Mouse (Mus musculus) CD4-positive helper T cell, adult 2 months (primary cell): ENCODE results near the gene Teddm1a.

Experiments used
- DNase-seq: peaks from one replicate; pipeline ENCODE4 v3.0.0-alpha.2; 2012; ENCODE audit warnings: low read depth, missing footprints, low spot score

Gene Teddm1a

DNA sequence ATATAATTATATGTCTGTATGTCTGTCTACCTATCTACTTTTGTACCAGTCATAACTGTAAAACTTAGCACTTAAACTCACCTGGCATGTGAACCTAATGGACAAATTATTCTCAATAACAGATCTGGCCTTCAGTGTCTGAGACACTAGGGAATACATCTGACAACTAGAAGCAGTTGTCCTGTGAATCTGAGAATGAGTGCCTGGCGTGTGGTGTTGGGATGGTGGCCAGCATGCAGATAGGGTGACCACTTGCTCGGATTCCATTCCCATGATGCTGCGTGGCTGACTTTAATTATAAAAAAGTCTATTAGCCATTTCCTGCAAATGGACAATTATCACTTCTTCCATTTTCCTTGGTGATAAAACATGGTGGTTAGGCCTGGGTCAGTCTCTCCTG, 14.3 kb downstream of the Teddm1a start:
- DNase-seq, result no peak

DNA sequence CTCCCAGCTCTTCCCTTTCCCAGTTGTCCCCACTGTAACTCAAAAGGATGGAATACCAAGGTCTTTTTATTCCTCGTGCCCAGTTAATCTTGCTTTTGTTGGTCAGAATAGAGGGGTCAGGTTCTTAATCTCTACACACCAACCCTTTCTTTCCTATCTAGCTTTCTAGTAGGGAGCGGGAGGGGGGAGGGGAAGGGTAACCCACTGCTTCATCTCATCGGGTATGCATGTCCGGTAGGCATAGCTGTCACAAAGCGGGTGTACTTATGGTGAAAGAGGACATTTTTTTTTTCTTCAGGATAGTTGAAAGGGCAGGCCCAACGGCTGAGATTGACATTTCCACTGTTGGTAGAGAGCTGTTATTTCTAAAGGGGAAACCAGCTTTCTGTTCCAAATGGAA, 16.7 kb downstream of the Teddm1a start:
- no peak for DNase-seq

DNA sequence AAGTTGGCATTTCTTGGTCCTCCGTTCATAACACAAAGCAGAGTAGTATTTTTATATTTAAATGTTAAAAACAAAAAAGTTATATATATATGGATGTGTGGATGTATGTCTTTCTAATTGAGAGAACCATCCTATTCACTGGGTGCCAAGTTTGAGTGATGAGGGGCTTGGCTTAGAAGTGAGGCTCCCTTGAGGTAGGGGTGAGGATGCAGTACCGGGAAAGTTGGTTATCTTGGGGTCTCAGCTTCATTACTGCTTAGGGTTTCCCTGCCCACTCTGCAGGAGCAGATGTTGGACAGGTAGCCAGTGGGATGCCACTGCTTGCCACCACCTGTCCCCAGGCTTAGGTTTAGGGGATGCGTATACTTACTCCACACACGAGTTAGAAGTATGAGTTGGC, 17.2 kb downstream of the Teddm1a start:
- no peak for DNase-seq

DNA sequence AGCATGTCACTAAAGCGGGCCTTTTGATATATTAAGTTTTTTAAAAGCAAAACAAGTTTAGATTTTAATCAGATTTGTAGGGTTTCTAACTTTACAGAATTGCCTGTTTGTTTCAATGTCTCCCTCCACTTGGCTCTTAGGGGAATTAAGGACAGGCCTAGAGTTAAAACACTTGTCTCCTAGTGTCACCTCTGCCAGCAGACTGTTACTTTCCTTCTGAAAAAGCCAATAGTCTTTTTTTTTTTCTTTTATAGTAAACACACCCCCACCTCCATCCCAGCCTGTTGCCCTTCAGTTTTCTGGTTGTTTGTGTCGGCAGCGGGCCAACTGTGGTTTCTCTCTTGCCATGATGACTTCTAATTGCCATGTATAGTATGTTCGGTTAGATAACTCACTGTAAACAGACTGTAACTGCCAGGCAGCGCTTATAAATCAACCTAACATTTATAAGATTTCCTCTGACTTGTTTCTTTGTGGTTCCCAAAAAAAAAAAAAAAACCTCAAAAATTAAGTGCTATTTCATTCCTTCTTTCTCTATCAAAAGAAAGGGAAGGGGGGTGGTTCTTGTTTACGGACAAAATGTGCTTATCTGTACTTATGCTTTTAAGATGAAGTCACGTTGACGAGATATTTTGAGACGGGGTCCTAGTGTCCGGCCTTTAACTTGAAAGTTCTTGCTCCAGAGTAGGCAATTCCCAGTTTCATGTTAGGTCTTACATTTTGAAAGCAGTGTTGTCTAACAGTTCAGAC, 17.8 kb downstream of the Teddm1a start:
- no peak for DNase-seq

DNA sequence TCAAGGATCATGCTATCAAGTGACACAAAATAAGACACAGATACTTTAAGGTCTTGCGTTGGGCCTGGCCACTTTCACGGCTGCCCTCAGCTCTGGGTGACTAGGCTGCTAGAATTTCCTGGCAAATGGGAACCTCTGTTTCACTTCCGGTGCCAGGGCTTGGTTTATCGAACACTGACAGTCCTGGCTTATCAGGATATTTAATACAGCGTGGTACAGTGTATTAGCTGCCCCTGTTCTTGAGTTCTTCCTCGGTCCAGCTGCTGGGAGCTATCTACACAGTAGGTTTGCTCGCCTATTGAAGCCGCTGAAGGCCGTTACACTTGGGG, 18.4 kb downstream of the Teddm1a start:
- DNase-seq, result no peak

DNA sequence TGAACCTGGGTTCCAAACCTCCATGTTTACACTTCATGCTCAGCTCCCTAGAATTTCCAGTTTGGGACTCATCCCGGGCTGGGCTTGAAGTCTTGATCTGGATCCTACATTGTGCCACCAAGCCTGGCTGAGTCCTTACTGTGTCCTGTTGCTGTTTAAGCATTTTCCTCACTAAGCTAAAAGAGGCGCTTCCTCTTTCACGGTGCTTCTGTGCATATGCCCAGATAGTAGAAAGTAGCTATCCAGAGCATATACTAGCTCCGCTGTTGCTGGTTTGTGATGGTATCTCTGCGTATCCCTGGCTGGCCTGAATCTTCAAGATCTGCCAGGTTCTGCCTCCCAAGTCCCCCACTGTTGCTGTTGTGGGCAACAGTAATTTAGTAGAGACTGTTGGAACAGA, 18.9 kb downstream of the Teddm1a start:
- DNase-seq, result no peak

DNA sequence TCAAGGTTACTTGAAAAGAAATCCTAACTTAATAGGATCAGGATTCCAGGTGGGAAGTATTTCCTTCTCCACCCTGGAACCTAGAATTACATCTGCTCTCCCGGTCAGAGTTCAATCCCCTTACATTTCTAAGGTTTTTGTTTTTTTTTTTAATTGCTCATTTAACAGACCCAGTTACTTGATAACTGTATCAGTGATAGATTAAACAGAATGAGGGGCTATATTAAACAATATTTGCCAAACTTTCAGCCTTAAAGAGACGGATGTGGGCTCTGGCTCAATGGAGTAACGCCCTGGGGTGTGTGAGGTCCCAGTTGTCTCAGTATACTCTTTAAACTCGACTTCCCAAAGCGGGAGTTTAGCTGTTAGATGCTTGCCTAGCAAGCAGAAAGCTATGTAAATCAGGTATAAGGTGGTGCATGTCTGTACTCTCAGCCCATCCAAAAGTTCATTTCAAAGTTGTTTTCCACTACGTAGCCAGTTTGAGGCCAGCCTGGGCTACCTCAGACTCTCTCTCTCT, 19.8 kb downstream of the Teddm1a start:
- no peak for DNase-seq

DNA sequence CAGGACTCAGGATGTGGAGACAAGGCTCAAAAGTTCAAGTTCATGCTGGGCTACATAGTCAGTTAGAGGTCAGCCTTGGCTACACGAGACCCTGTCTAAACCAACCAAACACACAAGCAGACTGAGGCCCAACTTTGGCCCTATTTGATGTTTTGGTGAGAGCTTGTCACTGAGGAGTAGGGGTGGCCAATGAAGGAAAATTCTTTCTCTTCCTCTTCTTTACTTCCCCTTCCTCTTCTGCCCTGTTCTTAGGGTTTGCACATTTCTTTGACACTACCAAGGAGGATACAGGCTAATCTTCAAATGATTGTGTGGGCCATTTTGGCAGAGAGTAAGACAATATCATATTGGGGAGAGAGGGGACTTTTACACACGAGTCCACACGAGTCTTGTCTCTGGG, 22.3 kb downstream of the Teddm1a start:
- DNase-seq, result no peak

DNA sequence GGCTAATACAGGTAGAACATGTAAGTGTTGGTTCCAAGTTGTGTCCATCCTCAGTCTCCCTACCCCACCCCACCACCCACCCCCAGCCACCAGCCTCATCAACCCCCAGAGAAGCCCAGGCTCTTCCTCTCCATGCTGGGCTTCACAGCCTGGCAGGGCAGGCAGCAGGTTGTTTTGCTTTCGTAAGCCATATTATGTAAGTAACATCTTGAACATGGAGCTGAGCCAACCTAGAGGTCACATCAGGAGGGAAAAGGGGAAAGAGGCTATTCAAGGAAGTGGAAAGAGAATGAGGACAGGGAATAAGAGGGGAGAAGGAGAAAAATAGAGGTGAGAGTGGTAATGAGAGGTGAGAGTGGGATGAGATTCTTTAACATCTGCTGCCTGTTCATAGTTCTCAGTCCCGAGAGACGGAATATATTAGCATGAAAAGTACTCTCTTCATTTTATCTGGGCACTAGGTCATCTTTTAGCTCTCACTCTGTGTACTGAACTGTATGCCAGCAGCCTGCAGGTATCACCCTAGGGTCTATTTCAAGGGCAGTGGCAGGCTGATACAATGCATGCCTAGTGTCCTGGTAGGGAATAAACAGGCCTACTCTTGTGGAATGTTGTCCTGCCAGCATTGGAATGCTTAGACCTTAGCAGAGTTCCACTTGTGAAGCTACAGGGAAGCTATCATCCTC, 27.1 kb downstream of the Teddm1a start:
- no peak for DNase-seq

DNA sequence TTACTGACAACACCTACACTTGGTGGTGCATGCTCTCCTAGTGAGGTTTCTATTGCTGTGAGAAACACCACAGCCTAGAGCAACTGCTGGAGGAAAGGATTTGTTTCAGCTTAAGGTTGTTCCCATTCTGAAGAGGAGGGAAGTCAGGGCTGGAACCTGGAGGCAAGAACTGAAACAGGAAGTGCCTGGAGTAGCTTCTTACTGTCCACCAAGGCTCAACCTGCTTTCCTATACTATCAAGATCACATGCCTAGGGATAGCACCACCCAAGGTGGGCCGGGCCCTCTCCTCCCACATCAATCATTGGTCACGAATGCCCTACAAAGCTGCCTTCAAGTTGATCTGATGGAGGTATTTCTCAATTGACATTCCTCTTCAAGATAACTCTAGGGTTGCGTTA, 30.1 kb downstream of the Teddm1a start:
- no peak for DNase-seq

DNA sequence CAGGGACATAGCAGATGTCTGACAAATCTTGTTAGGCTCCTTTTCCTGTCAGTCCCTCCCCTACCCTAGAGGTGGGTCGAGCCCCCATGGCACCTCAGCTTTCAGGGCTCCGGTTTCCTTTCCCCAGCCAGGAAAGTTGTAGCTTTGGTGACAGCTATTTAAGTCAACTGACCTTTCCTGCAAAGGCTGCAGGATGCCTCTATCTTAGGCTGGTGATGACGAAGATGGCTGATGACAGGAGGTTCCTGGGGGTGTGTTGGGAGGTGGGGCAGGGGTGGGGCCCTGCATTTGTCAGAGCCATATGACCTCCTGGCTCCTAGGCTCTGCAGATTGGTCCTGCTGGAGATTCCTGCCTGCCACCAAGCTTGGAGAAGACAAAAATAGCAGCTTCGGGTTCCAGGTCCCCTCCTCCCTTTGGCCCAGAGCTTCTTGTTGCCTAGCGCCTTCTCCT, 31.1 kb downstream of the Teddm1a start:
- no peak for DNase-seq

DNA sequence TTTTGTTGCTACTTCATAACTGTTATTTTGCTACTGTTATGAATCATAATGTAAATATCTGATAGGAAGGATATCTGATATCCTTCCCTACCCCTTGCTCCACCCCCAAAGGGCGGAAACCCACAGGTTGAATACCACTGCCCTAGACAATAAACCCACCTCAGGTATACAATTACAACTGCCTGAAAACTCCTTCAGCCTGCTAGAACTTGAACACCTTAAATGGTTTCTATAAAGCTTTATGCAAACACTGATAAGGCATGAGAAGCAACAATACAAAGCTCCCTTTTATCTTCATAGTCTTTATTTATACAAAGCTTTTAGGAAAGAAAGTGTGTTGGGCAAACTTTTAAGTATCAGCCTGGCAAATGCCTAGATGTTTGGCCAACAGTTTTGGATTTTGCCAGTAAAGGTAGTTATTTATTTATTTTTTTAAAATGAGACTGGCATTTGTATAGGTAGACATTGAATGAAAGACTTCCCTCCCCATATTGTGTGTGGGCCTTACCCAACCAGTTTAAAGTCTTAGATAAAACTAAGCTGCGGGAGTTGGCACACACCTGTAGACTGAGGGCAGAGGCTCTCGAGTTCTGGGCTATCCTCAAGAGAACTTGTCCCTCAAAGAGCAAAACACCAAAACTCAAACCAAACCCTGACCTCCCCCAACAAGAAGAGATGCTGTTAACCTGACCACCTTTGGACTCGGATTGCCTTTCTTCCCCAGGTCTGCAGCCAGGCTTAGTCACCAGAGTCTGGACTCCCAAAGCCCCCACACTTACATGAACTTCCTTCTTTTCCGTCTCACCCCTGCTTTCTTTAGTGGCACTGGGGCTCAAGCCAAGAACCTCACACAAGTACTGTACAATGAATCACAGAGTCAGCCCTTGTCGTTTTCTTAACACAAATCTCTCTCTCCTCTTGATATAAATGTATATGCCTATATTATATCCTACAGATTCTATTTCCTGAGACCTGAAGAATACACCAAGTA, 33.1 kb downstream of the Teddm1a start:
- no peak for DNase-seq

DNA sequence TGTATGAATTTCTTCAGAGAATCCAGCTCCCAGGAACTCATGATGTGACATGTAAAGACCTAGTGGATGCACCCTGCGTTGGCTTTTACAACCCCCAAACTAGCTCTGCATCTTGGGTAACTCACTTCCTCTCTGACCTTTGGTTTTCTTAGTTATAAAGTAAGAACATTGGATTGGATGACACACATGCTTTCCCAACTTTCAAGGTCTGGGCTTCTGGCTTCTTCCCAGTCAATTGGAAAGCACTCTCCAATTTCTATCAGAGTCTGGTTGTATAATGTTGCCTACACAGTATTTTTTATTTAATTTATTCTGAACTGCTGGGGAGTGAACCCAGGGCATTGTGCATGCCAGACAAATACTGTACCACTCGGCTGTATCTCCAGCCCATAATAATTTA, 38.9 kb downstream of the Teddm1a start:
- DNase-seq, result no peak

DNA sequence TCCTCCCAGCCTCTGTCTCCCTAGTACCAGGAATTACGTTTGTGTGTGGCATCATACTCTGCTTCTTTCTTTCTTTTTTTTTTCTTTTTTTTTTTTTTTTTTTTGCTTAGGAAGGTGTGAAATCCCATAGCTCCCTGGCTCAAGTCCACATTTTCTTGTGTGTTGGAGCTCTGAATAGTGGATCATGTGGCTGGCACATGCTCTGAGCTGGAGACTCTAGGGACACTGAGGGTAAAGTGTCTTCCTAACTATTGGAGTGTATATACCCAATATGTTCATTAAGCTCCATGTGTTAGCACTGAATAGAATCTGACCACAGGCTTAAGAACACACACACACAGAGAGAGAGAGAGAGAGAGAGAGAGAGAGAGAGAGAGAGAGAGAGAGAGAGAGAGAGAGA, 42.2 kb downstream of the Teddm1a start:
- no peak for DNase-seq

DNA sequence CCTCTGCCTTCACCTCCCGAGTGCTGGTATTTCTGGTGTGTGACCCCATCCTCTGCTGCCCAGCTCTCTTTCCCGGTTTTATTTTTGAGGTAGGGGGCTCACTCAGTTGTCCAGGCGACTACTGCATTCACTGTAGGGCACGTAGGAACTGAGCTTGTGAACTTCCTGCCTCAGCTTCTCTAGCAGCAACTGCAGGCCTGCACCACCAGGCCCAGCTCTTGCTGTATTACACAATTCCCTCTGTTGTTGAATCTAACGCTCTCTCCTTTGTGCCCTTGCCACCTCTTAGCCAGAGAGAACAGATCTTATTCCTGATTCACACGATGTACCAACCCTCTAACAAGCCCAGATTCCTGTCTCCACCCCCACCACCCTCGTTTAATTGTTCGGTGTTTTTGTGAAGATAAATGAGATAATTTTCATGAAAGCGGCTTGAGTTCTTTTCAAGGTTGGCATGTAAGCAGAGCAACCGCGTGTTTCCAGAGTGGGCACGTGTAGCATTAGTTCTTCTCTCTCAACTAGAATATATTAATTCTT, 44.4 kb downstream of the Teddm1a start:
- no peak for DNase-seq

DNA sequence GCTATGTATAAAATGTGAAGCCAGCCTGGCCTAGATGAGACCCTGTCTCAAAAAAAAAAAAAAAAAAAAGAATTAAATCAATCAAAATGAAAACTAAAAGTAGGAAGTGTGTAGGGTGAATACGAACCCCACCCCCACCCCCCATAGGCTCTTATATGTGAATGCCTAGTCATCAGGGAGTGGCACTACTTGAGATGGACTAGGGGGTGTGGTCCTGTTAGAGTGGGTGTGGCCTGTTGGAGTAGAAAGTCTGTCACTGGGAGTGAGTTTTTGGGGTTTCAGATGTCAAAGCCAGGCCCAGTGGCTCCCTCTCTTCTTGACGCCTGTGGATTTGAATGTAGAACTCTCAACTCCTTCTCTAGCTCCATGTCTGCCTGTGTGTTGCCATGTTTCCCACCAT, 45.5 kb downstream of the Teddm1a start:
- no peak for DNase-seq

DNA sequence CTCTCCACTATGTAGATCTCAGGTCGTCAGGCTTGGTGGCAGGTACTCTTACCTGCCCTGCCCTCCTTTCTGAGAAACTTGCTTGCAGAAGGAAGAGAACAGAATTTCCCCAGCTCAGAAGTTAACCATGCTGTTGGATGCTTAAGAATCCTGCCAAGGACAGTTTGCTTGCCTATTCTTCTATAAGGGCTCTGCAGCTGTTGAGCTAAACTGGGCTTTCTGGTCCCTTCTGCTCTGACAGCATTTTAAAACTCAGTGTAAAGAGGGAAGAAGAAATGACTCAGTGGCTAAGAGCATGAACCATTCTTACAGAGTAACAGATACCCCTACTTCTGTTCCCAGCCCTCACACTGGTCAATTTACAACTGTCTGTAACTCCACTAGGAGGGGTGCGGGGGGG, 49.4 kb downstream of the Teddm1a start:
- no peak for DNase-seq
